Mouse (Mus musculus) left cerebral cortex, adult 9 months (tissue): Measurements from ENCODE around the gene Cops7a.

Experiments
- DNase-seq, 2 experiments: peaks; one replicate each; pipeline ENCODE4 v3.0.0; 2022; ENCODE audit warnings: low spot score in 2 of 2

Cops7a gene

GRCm38 (mm10) chr6:124959960-124960359 is 5.4 kb downstream of the Cops7a start:
- DNase-seq: no peak

GRCm38 (mm10) chr6:124958127-124958526 is 7.2 kb downstream of the Cops7a start:
- DNase-seq: no peak

GRCm38 (mm10) chr6:124955212-124955611 is 10.1 kb downstream of the Cops7a start:
- no peak for DNase-seq

GRCm38 (mm10) chr6:124953991-124954715 is 11.2 kb downstream of the Cops7a start:
- DNase-seq: no peak

- DNase-seq: no peak
These were observed 21.8 kb downstream of the Cops7a start for GRCm38 (mm10) chr6:124943526-124943925.

- DNase-seq: no peak
These were observed 23.7 kb downstream of the Cops7a start for GRCm38 (mm10) chr6:124941679-124942078.

- DNase-seq: no peak
These were observed 26.8 kb downstream of the Cops7a start for GRCm38 (mm10) chr6:124938554-124938953.

- no peak for DNase-seq
These were observed 27.8 kb downstream of the Cops7a start for GRCm38 (mm10) chr6:124937493-124937892.

GRCm38 (mm10) chr6:124936681-124937080 is 28.7 kb downstream of the Cops7a start:
- no peak for DNase-seq

GRCm38 (mm10) chr6:124934670-124935069 is 30.7 kb downstream of the Cops7a start:
- DNase-seq: no peak

- DNase-seq: no peak
These were observed 32.2 kb downstream of the Cops7a start for GRCm38 (mm10) chr6:124933127-124933526.

GRCm38 (mm10) chr6:124932314-124932695 is 33.0 kb downstream of the Cops7a start:
- no peak for DNase-seq

- peak in 1 of 2 experiments; percentile 56 for DNase-seq
These were observed 33.6 kb downstream of the Cops7a start for GRCm38 (mm10) chr6:124931525-124932313.

- DNase-seq: peak; percentile 95 to 99
These were observed 34.4 kb downstream of the Cops7a start, which contains the start of gene Mlf2 for GRCm38 (mm10) chr6:124930754-124931524. TSS of gene Mlf2 (plus strand) at chr6:124931386.

- DNase-seq: no peak
These were observed 35.1 kb downstream of the Cops7a start for GRCm38 (mm10) chr6:124930231-124930630.

- no peak for DNase-seq
These were observed 39.4 kb downstream of the Cops7a start for GRCm38 (mm10) chr6:124925941-124926340.

- DNase-seq: no peak
These were observed 40.1 kb downstream of the Cops7a start for GRCm38 (mm10) chr6:124925173-124925793.

GRCm38 (mm10) chr6:124921539-124921938 is 43.8 kb downstream of the Cops7a start:
- no peak for DNase-seq

- no peak for DNase-seq
These were observed 44.8 kb downstream of the Cops7a start for GRCm38 (mm10) chr6:124920318-124921085.

GRCm38 (mm10) chr6:124919695-124920317 is 45.5 kb downstream of the Cops7a start, which contains the start of gene Ptms:
TSS of gene Ptms (minus strand) at chr6:124920103.
- DNase-seq: peak; percentile 94 to 95
